Mouse (Mus musculus) CH12.LX (cell line): ENCODE results near the gene Unc13a. TPM values are rescaled to one million over a fixed set of nuclear protein-coding genes. Genes with fewer than 3 reads are reported as not detected.

Experiments used
- DNase-seq: peaks from one replicate; pipeline ENCODE4 v3.0.0-alpha.2; 2013; ENCODE audit errors: extremely low read depth
- H3K27ac ChIP-seq: 2 replicates; pipeline ENCODE4 v1.5.1; 2012; ENCODE audit warnings: low read depth, mild to moderate bottlenecking, control low read depth, moderate library complexity; ENCODE audit not compliant: insufficient read depth
- H3K27me3 ChIP-seq: replicated peaks from 2 replicates; pipeline ENCODE3; 2012; ENCODE audit warnings: inconsistent platforms
- H3K36me3 ChIP-seq, 2 experiments: replicated peaks in 1 of 2; 2 replicates each; pipeline versions ENCODE3 to v1.6.1; 2012; ENCODE audit warnings: inconsistent platforms in 1 of 2, low read length in 1 of 2, mild to moderate bottlenecking in 1 of 2, mixed read lengths in 1 of 2, moderate library complexity in 1 of 2; ENCODE audit not compliant: control insufficient read depth in 1 of 2, insufficient read depth in 1 of 2
- H3K4me1 ChIP-seq, 2 experiments: 2 replicates each; pipeline ENCODE4 v1.6.1; 2012; ENCODE audit warnings: inconsistent platforms in 1 of 2, moderate library complexity in 1 of 2; ENCODE audit not compliant: insufficient read depth in 2 of 2, control insufficient read depth in 1 of 2
- H3K4me2 ChIP-seq: 2 replicates; pipeline ENCODE4 v1.6.1; 2012; ENCODE audit warnings: low read depth, mild to moderate bottlenecking, control low read depth; ENCODE audit not compliant: poor library complexity, insufficient read depth, severe bottlenecking
- H3K4me3 ChIP-seq, 3 experiments: fragments of 150-350 bp in 1 of 3; sonication (generic) in 1 of 3; replicated peaks in 1 of 3; 2 replicates each; pipeline versions ENCODE3 to v1.5.1; 2011 to 2012; ENCODE audit warnings: low read depth in 2 of 3, low read length in 2 of 3, mild to moderate bottlenecking in 2 of 3, moderate library complexity in 2 of 3, control low read depth in 1 of 3, improper control_type of control experiment in 1 of 3, inconsistent platforms in 1 of 3, mixed read lengths in 1 of 3; ENCODE audit not compliant: poor library complexity in 1 of 3
- H3K79me2 ChIP-seq: replicated peaks from 2 replicates; pipeline ENCODE4 v1.6.1; 2012; ENCODE audit warnings: mild to moderate bottlenecking, moderate library complexity; ENCODE audit not compliant: control insufficient read depth, poor library complexity, insufficient read depth, severe bottlenecking; ENCODE audit errors: extremely low read depth
- H3K9ac ChIP-seq: 2 replicates; pipeline ENCODE4 v1.6.1; 2012; ENCODE audit warnings: low read depth, mild to moderate bottlenecking, control low read depth, moderate library complexity; ENCODE audit not compliant: insufficient read depth
- H3K9me3 ChIP-seq: replicated peaks from 2 replicates; pipeline ENCODE3; 2012; ENCODE audit warnings: low read length, inconsistent platforms, mixed read lengths
- CTCF ChIP-seq, 2 experiments: IDR thresholded peaks in 1 of 2; conservative IDR thresholded peaks in 1 of 2; 2 replicates each; pipeline ENCODE4 v1.5.1; 2011 to 2012; ENCODE audit warnings: low read depth in 2 of 2, low read length in 2 of 2, improper control_type of control experiment in 1 of 2, inconsistent platforms in 1 of 2, mild to moderate bottlenecking in 1 of 2, moderate library complexity in 1 of 2
- E2F4 ChIP-seq: IDR thresholded peaks from 2 replicates; pipeline ENCODE4 v1.6.1; 2011; ENCODE audit warnings: low read depth, low read length, improper control_type of control experiment; ENCODE audit not compliant: insufficient replicate concordance
- GABPA ChIP-seq: IDR thresholded peaks from 2 replicates; pipeline ENCODE4 v1.6.1; 2012; ENCODE audit warnings: low read depth, low read length, improper control_type of control experiment, inconsistent platforms; ENCODE audit not compliant: insufficient replicate concordance
- HCFC1 ChIP-seq: IDR thresholded peaks from 2 replicates; pipeline ENCODE4 v1.6.1; 2012; ENCODE audit warnings: low read depth, mild to moderate bottlenecking, inconsistent platforms, low read length, improper control_type of control experiment
- JUN ChIP-seq: IDR thresholded peaks from 2 replicates; pipeline ENCODE4 v1.6.1; 2011; ENCODE audit warnings: low read depth, mild to moderate bottlenecking, low read length, improper control_type of control experiment, moderate library complexity; ENCODE audit not compliant: insufficient read depth
- KAT2A ChIP-seq: IDR thresholded peaks from 2 replicates; pipeline ENCODE4 v1.6.1; 2012; ENCODE audit warnings: low read length, improper control_type of control experiment, inconsistent platforms; ENCODE audit not compliant: insufficient replicate concordance
- MAZ ChIP-seq: IDR thresholded peaks from 2 replicates; pipeline ENCODE4 v1.6.1; 2012; ENCODE audit warnings: low read depth, mild to moderate bottlenecking, inconsistent platforms, low read length, improper control_type of control experiment, moderate library complexity
- MYC ChIP-seq: IDR thresholded peaks from 2 replicates; pipeline ENCODE4 v1.6.1; 2011; ENCODE audit warnings: low read depth, mild to moderate bottlenecking, improper control_type of control experiment, low read length
- NELFE ChIP-seq: IDR thresholded peaks from 2 replicates; pipeline ENCODE4 v1.6.1; 2011; ENCODE audit warnings: low read depth, low read length, improper control_type of control experiment
- NRF1 ChIP-seq: IDR thresholded peaks from 2 replicates; pipeline ENCODE4 v1.6.1; 2014; ENCODE audit warnings: low read depth, mild to moderate bottlenecking, inconsistent platforms, low read length, improper control_type of control experiment, moderate library complexity
- POLR2A ChIP-seq: IDR thresholded peaks from 2 replicates; pipeline ENCODE4 v1.6.1; 2011; ENCODE audit warnings: low read depth, mild to moderate bottlenecking, improper control_type of control experiment, low read length
- RCOR1 ChIP-seq: conservative IDR thresholded peaks from 2 replicates; pipeline ENCODE4 v1.6.1; 2012; ENCODE audit warnings: low read depth, mild to moderate bottlenecking, inconsistent platforms, low read length, improper control_type of control experiment
- TCF12 ChIP-seq: IDR thresholded peaks from 2 replicates; pipeline ENCODE4 v1.6.1; 2014; ENCODE audit warnings: low read depth, mild to moderate bottlenecking, inconsistent platforms, low read length, improper control_type of control experiment
- USF2 ChIP-seq: conservative IDR thresholded peaks from 2 replicates; pipeline ENCODE4 v1.6.1; 2011; ENCODE audit warnings: low read depth, low read length, improper control_type of control experiment
- ZC3H11A ChIP-seq: IDR thresholded peaks from 2 replicates; pipeline ENCODE4 v1.6.1; 2012; ENCODE audit warnings: low read depth, mild to moderate bottlenecking, inconsistent platforms, low read length, improper control_type of control experiment
- ZKSCAN1 ChIP-seq: IDR thresholded peaks from 2 replicates; pipeline ENCODE4 v1.6.1; 2012; ENCODE audit warnings: low read depth, inconsistent platforms, low read length, improper control_type of control experiment, borderline replicate concordance
- dilution Hi-C: fragments of 300-500 bp; cut with MboI; formaldehyde crosslinking; loops from 2 replicates; pipeline ENCODE4 v1.14.3; 2020; ENCODE audit warnings: low sequenced_read_pairs; ENCODE audit not compliant: extremely low pct_unique_long_range_greater_than_20kb, extremely low pct_ligation_motif_present
- in situ Hi-C: fragments of 300-500 bp; cut with MboI; formaldehyde crosslinking; loops from 3 replicates; pipeline ENCODE4 v1.14.3; 2019; ENCODE audit warnings: low sequenced_read_pairs, low pct_ligation_motif_present, low pct_unique_long_range_greater_than_20kb, mixed read lengths
- polyA plus RNA-seq: library from polyadenylated mRNA; unstranded; fragments of >175 nt; gene quantifications from 2 replicates; pipeline ENCODE4 v1.2.1, GENCODE M21; 2012; ENCODE audit warnings: low read depth; ENCODE audit not compliant: insufficient read length
- total RNA-seq, 2 experiments: library from RNA; depleted of rRNA; stranded (reverse); fragments of 300-350 nt in 1 of 2; fragments of >200 nt in 1 of 2; gene quantifications; 2 replicates each; pipeline ENCODE4 v1.2.3; 2012 to 2014

Unc13a gene
- total and polyA plus RNA-seq, 3 experiments, result 0.68 to 2.1 (median 1.0) TPM

- H3K9me3 ChIP-seq, result no peaks in the 10 kb centered on the region
- TF ChIP-seq HCFC1 (no peak), NELFE (no peak), GABPA (no peak), TCF12 (no peak)
- TF ChIP-seq, all 38 proteins: peak for 0
- H3K9ac ChIP-seq, result no peak overlapping the region
- dilution Hi-C loops, result no loop called here
- H3K4me3 ChIP-seq, result no peak overlapping the region
- H3K36me3 ChIP-seq, result no peaks in the 10 kb centered on the region
- no peak overlapping the region for H3K4me2 ChIP-seq
- H3K4me1 ChIP-seq, result peaks cover 11 to 13% of the 10 kb centered on the region in 2 experiments
- in situ Hi-C loops, result no loop called here
- H3K27ac ChIP-seq, result no peak overlapping the region
- no peaks in the 10 kb centered on the region for H3K79me2 ChIP-seq
- DNase-seq, result no peak
- H3K27me3 ChIP-seq, result peaks cover 2% of the 10 kb centered on the region
These were observed 96.5 kb downstream of the Unc13a start for GRCm38 (mm10) chr8:71575020-71575419.

- H3K9ac ChIP-seq, result no peak overlapping the region
- H3K4me3 ChIP-seq, result no peak overlapping the region
- dilution Hi-C loops, result no loop called here
- no peak overlapping the region for H3K4me2 ChIP-seq
- no peak overlapping the region for H3K27ac ChIP-seq
- no peaks in the 10 kb centered on the region for H3K79me2 ChIP-seq
- H3K4me1 ChIP-seq, result peaks cover 10 to 11% of the 10 kb centered on the region in 2 experiments
- TF ChIP-seq ZKSCAN1 (no peak), ZC3H11A (no peak), GABPA (no peak), KAT2A (no peak), USF2 (no peak), E2F4 (no peak), RCOR1 (no peak), CTCF (conservative IDR thresholded peaks at IDR 0.05 in 1 of 2, IDR thresholded peaks at IDR 0.05 in 1 of 2; ENCODE audit: low read depth in 2 of 2, low read length in 2 of 2) (no peak), MAZ (no peak), TCF12 (no peak), JUN (no peak), POLR2A (no peak), HCFC1 (no peak), MYC (no peak), NRF1 (no peak)
- TF ChIP-seq, all 38 proteins: peak for 0
- H3K36me3 ChIP-seq, result no peaks in the 10 kb centered on the region
- in situ Hi-C loops, result no loop called here
- peaks cover 2% of the 10 kb centered on the region for H3K27me3 ChIP-seq
- no peaks in the 10 kb centered on the region for H3K9me3 ChIP-seq
- DNase-seq, result no peak
These were observed 97.1 kb downstream of the Unc13a start for GRCm38 (mm10) chr8:71574426-71574825.

Other genes starting within 250 kb of the Unc13a start
Only the 20 nearest of the 22 such genes appear.
- 28.2 and 33.2 TPM in 2 replicates for gene Abhd8, start 208.1 kb downstream of the Unc13a start, total RNA-seq (2012; rRNA removed)
- 8.5 and 8.9 TPM in 2 replicates for gene Abhd8, start 208.1 kb downstream of the Unc13a start, total RNA-seq (2014; rRNA removed)
- 5.2 and 6.0 TPM in 2 replicates for gene Abhd8, start 208.1 kb downstream of the Unc13a start, polyA plus RNA-seq
- 150 and 180 TPM in 2 replicates for gene Mrpl34, start 206.8 kb downstream of the Unc13a start, total RNA-seq (2012; rRNA removed)
- gene Mrpl34, start 206.8 kb downstream of the Unc13a start, total RNA-seq (2014; rRNA removed), result 80.1 and 94.4 TPM in 2 replicates
- 123 and 133 TPM in 2 replicates for gene Mrpl34, start 206.8 kb downstream of the Unc13a start, polyA plus RNA-seq
- 59.3 and 62.8 TPM in 2 replicates for gene Dda1, start 202.6 kb downstream of the Unc13a start, total RNA-seq (2012; rRNA removed)
- gene Dda1, start 202.6 kb downstream of the Unc13a start, total RNA-seq (2014; rRNA removed), result 49.8 and 57.4 TPM in 2 replicates
- gene Dda1, start 202.6 kb downstream of the Unc13a start, polyA plus RNA-seq, result 65.8 and 78.1 TPM in 2 replicates
- gene Ano8, start 185.8 kb downstream of the Unc13a start, total RNA-seq (2012; rRNA removed), result 5.5 and 6.7 TPM in 2 replicates
- 1.8 and 1.9 TPM in 2 replicates for gene Ano8, start 185.8 kb downstream of the Unc13a start, total RNA-seq (2014; rRNA removed)
- 1.8 and 2.1 TPM in 2 replicates for gene Ano8, start 185.8 kb downstream of the Unc13a start, polyA plus RNA-seq
- gene Gtpbp3, start 183.7 kb downstream of the Unc13a start, total RNA-seq (2012; rRNA removed), result 26.7 and 29.0 TPM in 2 replicates
- 19.5 and 20.7 TPM in 2 replicates for gene Gtpbp3, start 183.7 kb downstream of the Unc13a start, total RNA-seq (2014; rRNA removed)
- gene Gtpbp3, start 183.7 kb downstream of the Unc13a start, polyA plus RNA-seq, result 17.4 and 21.6 TPM in 2 replicates
- gene Plvap, start 160.0 kb downstream of the Unc13a start, total RNA-seq (2012; rRNA removed), result 0.04 TPM in 1 of 2 replicates, not detected in the other
- gene Plvap, start 160.0 kb downstream of the Unc13a start, total RNA-seq (2014; rRNA removed), result not detected in 2 replicates
- gene Plvap, start 160.0 kb downstream of the Unc13a start, polyA plus RNA-seq, result 0.27 and 0.37 TPM in 2 replicates
- not detected in 2 replicates for gene Ccdc194, start 146.0 kb downstream of the Unc13a start, total RNA-seq (2012; rRNA removed)
- not detected in 2 replicates for gene Ccdc194, start 146.0 kb downstream of the Unc13a start, total RNA-seq (2014; rRNA removed)
- gene Ccdc194, start 146.0 kb downstream of the Unc13a start, polyA plus RNA-seq, result not detected in 2 replicates
- 404 and 424 TPM in 2 replicates for gene Bst2, start 134.3 kb downstream of the Unc13a start, total RNA-seq (2012; rRNA removed)
- 304 and 321 TPM in 2 replicates for gene Bst2, start 134.3 kb downstream of the Unc13a start, total RNA-seq (2014; rRNA removed)
- gene Bst2, start 134.3 kb downstream of the Unc13a start, polyA plus RNA-seq, result 214 and 243 TPM in 2 replicates
- 113 and 128 TPM in 2 replicates for gene Mvb12a, start 128.8 kb downstream of the Unc13a start, total RNA-seq (2012; rRNA removed)
- 149 and 157 TPM in 2 replicates for gene Mvb12a, start 128.8 kb downstream of the Unc13a start, total RNA-seq (2014; rRNA removed)
- 80.5 and 82.1 TPM in 2 replicates for gene Mvb12a, start 128.8 kb downstream of the Unc13a start, polyA plus RNA-seq
- 0.21 and 0.51 TPM in 2 replicates for gene Tmem221, start 112.9 kb downstream of the Unc13a start, total RNA-seq (2012; rRNA removed)
- gene Tmem221, start 112.9 kb downstream of the Unc13a start, total RNA-seq (2014; rRNA removed), result not detected in 2 replicates
- not detected in 2 replicates for gene Tmem221, start 112.9 kb downstream of the Unc13a start, polyA plus RNA-seq
- gene Nxnl1, start 105.2 kb downstream of the Unc13a start, total RNA-seq (2012; rRNA removed), result 0.04 TPM in 1 of 2 replicates, not detected in the other
- not detected in 2 replicates for gene Nxnl1, start 105.2 kb downstream of the Unc13a start, total RNA-seq (2014; rRNA removed)
- 0.08 TPM in 1 of 2 replicates, not detected in the other for gene Nxnl1, start 105.2 kb downstream of the Unc13a start, polyA plus RNA-seq
- 2.7 and 4.0 TPM in 2 replicates for gene Slc27a1, start 102.9 kb downstream of the Unc13a start, total RNA-seq (2012; rRNA removed)
- gene Slc27a1, start 102.9 kb downstream of the Unc13a start, total RNA-seq (2014; rRNA removed), result 1.8 and 2.3 TPM in 2 replicates
- 2.3 and 2.4 TPM in 2 replicates for gene Slc27a1, start 102.9 kb downstream of the Unc13a start, polyA plus RNA-seq
- gene Pgls, start 79.6 kb downstream of the Unc13a start, total RNA-seq (2012; rRNA removed), result 183 and 215 TPM in 2 replicates
- gene Pgls, start 79.6 kb downstream of the Unc13a start, total RNA-seq (2014; rRNA removed), result 94.2 and 118 TPM in 2 replicates
- 72.5 and 74.9 TPM in 2 replicates for gene Pgls, start 79.6 kb downstream of the Unc13a start, polyA plus RNA-seq
- gene Fam129c, start 74.1 kb downstream of the Unc13a start, total RNA-seq (2012; rRNA removed), result 95.2 and 136 TPM in 2 replicates
- 86.3 and 89.2 TPM in 2 replicates for gene Fam129c, start 74.1 kb downstream of the Unc13a start, total RNA-seq (2014; rRNA removed)
- 92.8 and 98.6 TPM in 2 replicates for gene Fam129c, start 74.1 kb downstream of the Unc13a start, polyA plus RNA-seq
- 85.3 and 92.0 TPM in 2 replicates for gene Colgalt1, start 60.8 kb downstream of the Unc13a start, total RNA-seq (2012; rRNA removed)
- gene Colgalt1, start 60.8 kb downstream of the Unc13a start, total RNA-seq (2014; rRNA removed), result 68.7 and 72.0 TPM in 2 replicates
- gene Colgalt1, start 60.8 kb downstream of the Unc13a start, polyA plus RNA-seq, result 72.0 and 73.7 TPM in 2 replicates
- gene Jak3, start 4.5 kb upstream of the Unc13a start, total RNA-seq (2012; rRNA removed), result 39.2 and 47.1 TPM in 2 replicates
- 13.3 and 15.0 TPM in 2 replicates for gene Jak3, start 4.5 kb upstream of the Unc13a start, total RNA-seq (2014; rRNA removed)
- gene Jak3, start 4.5 kb upstream of the Unc13a start, polyA plus RNA-seq, result 35.6 and 37.8 TPM in 2 replicates
- gene Insl3, start 17.5 kb upstream of the Unc13a start, total RNA-seq (2012; rRNA removed), result 8.7 and 9.8 TPM in 2 replicates
- 1.9 and 3.0 TPM in 2 replicates for gene Insl3, start 17.5 kb upstream of the Unc13a start, total RNA-seq (2014; rRNA removed)
- gene Insl3, start 17.5 kb upstream of the Unc13a start, polyA plus RNA-seq, result 14.4 and 21.4 TPM in 2 replicates
- 0.63 and 0.98 TPM in 2 replicates for gene B3gnt3, start 30.0 kb upstream of the Unc13a start, total RNA-seq (2012; rRNA removed)
- gene B3gnt3, start 30.0 kb upstream of the Unc13a start, total RNA-seq (2014; rRNA removed), result 0.09 TPM in 1 of 2 replicates, not detected in the other
- 0.24 and 0.26 TPM in 2 replicates for gene B3gnt3, start 30.0 kb upstream of the Unc13a start, polyA plus RNA-seq
- gene Fcho1, start 54.0 kb upstream of the Unc13a start, total RNA-seq (2012; rRNA removed), result 95.5 and 99.8 TPM in 2 replicates
- gene Fcho1, start 54.0 kb upstream of the Unc13a start, total RNA-seq (2014; rRNA removed), result 39.3 and 40.2 TPM in 2 replicates
- gene Fcho1, start 54.0 kb upstream of the Unc13a start, polyA plus RNA-seq, result 77.5 and 82.0 TPM in 2 replicates
- 2.8 and 2.9 TPM in 2 replicates for gene Zfp709, start 210.3 kb upstream of the Unc13a start, total RNA-seq (2012; rRNA removed)
- gene Zfp709, start 210.3 kb upstream of the Unc13a start, total RNA-seq (2014; rRNA removed), result 3.6 and 4.5 TPM in 2 replicates
- 0.94 and 1.4 TPM in 2 replicates for gene Zfp709, start 210.3 kb upstream of the Unc13a start, polyA plus RNA-seq